Mouse (Mus musculus) spleen, postnatal 36 days (tissue): Measurements from ENCODE around the gene Slamf8.

Source experiments
- DNase-seq, 2 experiments: peaks; one replicate each; pipeline ENCODE4 v3.0.0; 2022; ENCODE audit warnings: low spot score in 2 of 2, mixed read lengths in 1 of 2

The Slamf8 gene

DNA sequence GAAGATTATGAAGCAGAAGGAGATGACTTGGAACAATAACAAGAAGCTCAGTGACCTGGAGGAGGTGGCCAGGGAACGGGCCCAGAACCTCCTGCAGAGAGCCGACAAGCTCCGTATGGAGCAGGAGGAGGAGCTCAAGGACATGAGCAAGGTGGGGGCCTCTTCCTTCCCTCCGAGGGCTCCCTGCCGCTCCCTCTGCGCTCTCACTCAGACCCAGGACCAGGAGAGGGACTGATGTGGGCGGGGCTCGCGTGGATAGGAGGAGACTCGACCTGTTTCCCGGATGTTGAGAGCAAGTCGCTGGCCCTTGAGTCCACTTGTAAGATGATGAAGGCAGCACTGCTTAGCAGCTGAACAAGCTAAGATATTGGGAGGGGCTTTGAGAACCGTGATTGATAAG lies 57.8 kb downstream of the Slamf8 start:
- DNase-seq = no peak
